Comparison of ENCODE assay signal across 9 mouse cellular contexts in genomic region chr10:120064424-120064823, GRCm38 (mm10). TPM values are rescaled to one million over a fixed set of nuclear protein-coding genes. Genes with fewer than 3 reads are reported as not detected.
A peak's percentile ranks its signal among the peaks of the same experiment; 100 is the strongest.
DNase-seq lines count a peak whose midpoint lies in the region; TF ChIP-seq lines count a peak whose summit lies in the region.
"Had no signal": no experiment of that assay in that cellular context is flagged by ENCODE, and none has a peak within 500 bp of the region (broad histone marks: within the 10 kb centered on the region; RNA-seq: fewer than 3 reads in every experiment).

No protein-coding gene starts in this region.

- TF ChIP-seq EP300 in heart, adult 2 months (IDR thresholded peaks at IDR 0.05; ENCODE audit: insufficient read depth, low read depth, low read length) = no peak

- 21% methylated on average over 5 of the region's 5 CpGs for WGBS in heart, adult 2 months

- H3K9ac ChIP-seq in heart, adult 2 months (ENCODE audit: low read depth, low read length) = no peak overlapping the region

- no peaks in the 10 kb centered on the region for H3K36me3 ChIP-seq in heart, adult 2 months (ENCODE audit: control insufficient read depth, insufficient read depth, low read length)
- no peaks in the 10 kb centered on the region for H3K36me3 ChIP-seq in C2C12 (ENCODE audit: control insufficient read depth, insufficient read depth)

- H3ac ChIP-seq in C2C12 (ENCODE audit: control insufficient read depth, insufficient read length, low read depth) = no peak overlapping the region

- peak; percentile 89 for TF ChIP-seq CTCF in heart, adult 2 months (IDR thresholded peaks at IDR 0.05)
- peak; percentile 35 for TF ChIP-seq CTCF in C2C12 (IDR thresholded peaks at IDR 0.05; ENCODE audit: control insufficient read depth, insufficient read depth, insufficient read length)
- peak; percentile 59; the same call in 1 of the 2 replicates for TF ChIP-seq CTCF in embryonic fibroblast, embryonic 13.5 days (IDR thresholded peaks at IDR 0.05; ENCODE audit: borderline replicate concordance, insufficient read depth, low read length)

- intact Hi-C loops in heart, adult 2 months (cut with DNase I) = loop anchor here (1.0 kb wide), 1 partner anchor 61 kb away; no protein-coding TSS in a partner anchor

- no peaks in the 10 kb centered on the region for H3K79me2 ChIP-seq in heart, adult 2 months (replicated peaks; ENCODE audit: control insufficient read depth, insufficient read depth, low read length)
- H3K79me2 ChIP-seq in C2C12 (ENCODE audit: control insufficient read depth, insufficient read depth) = no peaks in the 10 kb centered on the region

- H3K27me3 ChIP-seq in heart, adult 2 months (ENCODE audit: control insufficient read depth, insufficient read depth, low read length) = no peaks in the 10 kb centered on the region
- no peaks in the 10 kb centered on the region for H3K27me3 ChIP-seq in C2C12 (ENCODE audit: control insufficient read depth, insufficient read depth, insufficient read length)

- no peak overlapping the region for H3K4me3 ChIP-seq in heart, adult 2 months
- no peak overlapping the region for H3K4me3 ChIP-seq in C2C12 (ENCODE audit: insufficient read depth, poor library complexity, severe bottlenecking)
- H3K4me3 ChIP-seq in embryonic fibroblast, embryonic 13.5 days (ENCODE audit: insufficient read depth, low read length) = no peak overlapping the region
- H3K4me3 ChIP-seq: megakaryocyte, embryonic 14.5 days had no signal

- no peak overlapping the region for H3K27ac ChIP-seq in heart, adult 2 months
- H3K27ac ChIP-seq in embryonic fibroblast, embryonic 13.5 days (ENCODE audit: insufficient read depth, low read length) = no peak overlapping the region

- DNase-seq in heart, adult 2 months = peak; percentile 14 to 62
- DNase-seq in heart, adult 11 months = no peak
- DNase-seq in adrenal gland, postnatal 10 days = peak; percentile 76
- peak; percentile 73 to 75 for DNase-seq in kidney, postnatal 4 days
- peak; percentile 59 for DNase-seq in lung, postnatal 36 days
- DNase-seq in spleen, postnatal 10 days (ENCODE audit: low spot score in 2 of 2) = peak; percentile 35 to 73

- no peaks in the 10 kb centered on the region for H3K4me1 ChIP-seq in heart, adult 2 months (ENCODE audit: control insufficient read depth, insufficient read depth, low read length)
- no peaks in the 10 kb centered on the region; the same call in 1 of the 2 replicates for H3K4me1 ChIP-seq in embryonic fibroblast, embryonic 13.5 days (ENCODE audit: control insufficient read depth, insufficient read depth, low read length)

- TF ChIP-seq POLR2A in heart, adult 2 months (IDR thresholded peaks at IDR 0.05; ENCODE audit: insufficient read depth, low read depth, low read length) = no peak
- TF ChIP-seq POLR2A in embryonic fibroblast, embryonic 13.5 days (IDR thresholded peaks at IDR 0.05; ENCODE audit: low read depth, low read length) = no peak

- H3K79me3 ChIP-seq in C2C12 (ENCODE audit: low read depth) = no peaks in the 10 kb centered on the region

TF ChIP-seq in C2C12, 6 proteins besides CTCF, POLR2A, EP300 and RAD21:
- TF ChIP-seq MAX (IDR thresholded peaks at IDR 0.05) (no peak), MYOD1 (IDR thresholded peaks at IDR 0.05; ENCODE audit: control insufficient read depth, insufficient read length, low read depth) (no peak), CEBPB (IDR thresholded peaks at IDR 0.05; ENCODE audit: low read depth) (no peak), MYOG (IDR thresholded peaks at IDR 0.05; ENCODE audit: control insufficient read depth, extremely low read depth, insufficient read length) (no peak), USF1 (IDR thresholded peaks at IDR 0.05; ENCODE audit: low read depth) (no peak), FOSL1 (IDR thresholded peaks at IDR 0.05; ENCODE audit: insufficient read depth, low read length, poor library complexity, severe bottlenecking) (no peak)

RNA-seq across cellular contexts. Expression of gene Helb, which starts 48.4 kb away (rescaled TPM):
- 10 to 100 TPM in 1 of 2 experiments, 1 to 10 TPM in 1; 7.7 to 11.0 TPM for total RNA-seq in heart, adult 2 months (2021)
- 3.7 and 7.1 TPM in 2 replicates for polyA plus RNA-seq in heart, adult 2 months (2012; rRNA removed)
- polyA plus RNA-seq in C2C12 (2012; fragmentation: generic; extraction: Trizol) = 4.4 TPM
- 10 to 100 TPM; 10.2 to 13.5 TPM for total RNA-seq in adrenal gland, postnatal 10 days (2021)
- 8.8 and 11.1 TPM in 2 replicates for polyA plus RNA-seq in embryonic fibroblast, embryonic 13.5 days (2011; ENCODE audit: insufficient read length, low read depth, missing spikeins)

Comparison
In these comparisons a context has a peak if more than half of its experiments do, and no peak if none do; other contexts are left out.
1. CTCF ChIP-seq: peak in every context shown above with its lines; median percentile 89 in heart, adult 2 months; 59 in embryonic fibroblast, embryonic 13.5 days; 35 in C2C12.